Mouse (Mus musculus): ENCODE results near the gene Phldb1. TPM values are rescaled to one million over a fixed set of nuclear protein-coding genes. Genes with fewer than 3 reads are reported as not detected.
"Not testable (repeated sequence)": the region's sequence is repeated elsewhere in the genome, so short reads cannot be mapped to it uniquely, and the experiment has no call there.

Gene Phldb1
- total RNA-seq (2017), result 11.1 and 18.7 TPM in 2 replicates

GRCm38 (mm10) chr9:44734524-44735494, at the start of gene Phldb1:
Phldb1 (minus strand) TSS chr9:44735198.
- peak in 1 of 2 experiments; percentile 40; a peak in 2 of 4 replicates for ATAC-seq (replicated peaks in 1 of 2; ENCODE audit: insufficient read depth in 1 of 2, low FRiP score in 2 of 2, low TSS enrichment in 1 of 2, low read depth in 1 of 2, poor library complexity in 2 of 2, severe bottlenecking in 2 of 2)

DNA sequence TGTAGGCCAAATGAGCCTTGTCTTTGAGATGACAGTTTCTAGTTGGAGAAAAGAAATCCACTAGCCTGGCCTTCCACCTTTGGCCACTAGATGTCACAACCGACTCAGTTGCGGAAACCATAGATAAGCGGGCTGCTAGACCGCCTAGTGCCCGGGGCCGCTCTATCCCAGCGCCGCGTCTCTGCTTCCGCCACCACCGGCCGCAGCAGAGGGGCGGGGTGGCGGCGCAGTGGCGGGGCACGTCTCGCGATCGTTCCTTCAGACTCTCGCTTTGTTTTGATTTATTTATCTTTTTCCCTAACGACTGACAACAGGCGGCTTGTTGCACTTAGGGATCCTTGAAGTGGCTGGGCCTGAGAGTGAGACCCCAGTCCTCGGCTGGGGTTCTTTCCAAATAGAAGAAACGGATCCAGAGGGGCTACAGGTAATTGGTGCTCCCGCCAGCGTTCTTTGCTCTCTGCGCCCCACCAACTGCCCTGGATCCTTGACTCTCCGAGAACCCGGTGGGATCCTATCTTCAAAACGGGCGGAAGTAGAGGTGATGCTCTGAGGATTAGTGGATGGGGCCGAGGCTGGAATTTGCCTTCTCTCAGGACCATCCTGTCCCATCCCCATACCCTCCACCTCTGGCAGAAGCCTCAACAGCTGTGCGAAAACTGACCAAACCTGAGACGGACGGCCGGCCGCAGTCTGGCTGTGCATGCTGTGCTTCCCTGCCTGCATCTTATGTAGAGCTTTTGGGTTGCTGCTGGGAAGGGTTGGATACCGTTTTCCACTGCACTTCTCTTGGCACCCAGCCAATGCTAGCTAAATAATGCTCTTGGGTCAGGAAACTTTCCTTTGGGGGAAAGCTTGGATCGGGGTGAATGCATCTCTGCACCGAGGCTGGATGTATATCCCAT, 38.0 kb upstream of the Phldb1 start:
- ATAC-seq (replicated peaks in 1 of 2; ENCODE audit: insufficient read depth in 1 of 2, low FRiP score in 2 of 2, low TSS enrichment in 1 of 2, low read depth in 1 of 2, poor library complexity in 2 of 2, severe bottlenecking in 2 of 2), result peak; percentile 98 to 99

DNA sequence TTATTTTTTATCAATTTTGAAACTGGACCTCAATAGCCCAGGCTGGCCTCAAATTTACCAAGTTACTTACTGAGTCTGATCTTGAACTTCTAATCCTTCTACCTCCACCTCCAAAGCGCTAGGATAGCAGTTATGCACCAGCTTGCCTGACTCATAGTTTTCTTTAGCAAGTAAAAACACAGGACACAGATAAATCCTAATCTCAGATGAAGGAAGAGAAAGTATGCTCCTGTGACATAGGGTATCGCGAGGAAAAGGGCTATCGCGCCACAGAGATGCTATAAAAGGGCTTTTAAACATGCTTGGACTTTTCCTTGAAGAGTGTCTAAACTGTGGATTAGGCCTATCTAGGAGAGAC, 37.4 kb upstream of the Phldb1 start:
- ATAC-seq (replicated peaks in 1 of 2; ENCODE audit: insufficient read depth in 1 of 2, low FRiP score in 2 of 2, low TSS enrichment in 1 of 2, low read depth in 1 of 2, poor library complexity in 2 of 2, severe bottlenecking in 2 of 2), result no peak

DNA sequence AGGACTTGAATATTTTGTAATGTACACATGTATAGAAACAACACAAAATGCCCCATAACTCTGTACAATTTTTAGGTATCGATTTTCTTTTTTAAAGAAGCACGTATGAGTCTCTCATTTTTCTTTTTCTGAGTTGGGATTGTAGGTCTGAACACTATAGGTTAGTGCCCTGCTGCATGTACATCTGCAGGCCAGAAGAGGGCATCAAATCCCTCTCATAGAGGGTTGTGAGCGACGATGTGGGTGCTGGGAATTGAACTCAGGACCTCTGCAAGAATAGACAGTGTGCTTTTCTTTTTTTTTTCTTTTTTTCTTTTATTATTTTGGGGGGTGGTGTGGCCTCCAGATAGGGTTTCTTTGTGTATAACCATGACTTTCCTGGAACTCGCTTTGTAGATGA, 36.4 kb upstream of the Phldb1 start:
- ATAC-seq (replicated peaks in 1 of 2; ENCODE audit: insufficient read depth in 1 of 2, low FRiP score in 2 of 2, low TSS enrichment in 1 of 2, low read depth in 1 of 2, poor library complexity in 2 of 2, severe bottlenecking in 2 of 2), result no peak

DNA sequence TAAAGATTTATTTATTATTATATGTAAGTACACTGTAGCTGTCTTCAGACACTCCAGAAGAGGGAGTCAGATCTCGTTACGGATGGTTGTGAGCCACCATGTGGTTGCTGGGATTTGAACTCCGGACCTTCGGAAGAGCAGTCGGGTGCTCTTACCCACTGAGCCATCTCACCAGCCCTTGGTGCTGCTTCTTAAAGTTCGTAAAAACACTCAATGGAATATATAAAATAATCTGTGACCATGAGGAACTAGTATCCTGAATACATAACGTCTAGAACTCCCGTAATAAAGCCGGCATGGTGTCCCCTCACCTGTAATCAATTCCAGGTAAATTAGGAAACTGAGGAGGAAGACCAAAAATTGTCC, 33.0 kb upstream of the Phldb1 start:
- ATAC-seq (replicated peaks in 1 of 2; ENCODE audit: insufficient read depth in 1 of 2, low FRiP score in 2 of 2, low TSS enrichment in 1 of 2, low read depth in 1 of 2, poor library complexity in 2 of 2, severe bottlenecking in 2 of 2), result not testable (repeated sequence)

- peak; percentile 83 to 90 for ATAC-seq (replicated peaks in 1 of 2; ENCODE audit: insufficient read depth in 1 of 2, low FRiP score in 2 of 2, low TSS enrichment in 1 of 2, low read depth in 1 of 2, poor library complexity in 2 of 2, severe bottlenecking in 2 of 2)
These were observed 32.4 kb upstream of the Phldb1 start, which contains the start of the genes Arcn1 and Ift46 for GRCm38 (mm10) chr9:44767101-44768028. Arcn1 (minus strand) TSS chr9:44767845. Ift46 (plus strand) TSS chr9:44767908.

- ATAC-seq (replicated peaks in 1 of 2; ENCODE audit: insufficient read depth in 1 of 2, low FRiP score in 2 of 2, low TSS enrichment in 1 of 2, low read depth in 1 of 2, poor library complexity in 2 of 2, severe bottlenecking in 2 of 2), result no peak
These were observed 25.9 kb upstream of the Phldb1 start for GRCm38 (mm10) chr9:44760873-44761272.

DNA sequence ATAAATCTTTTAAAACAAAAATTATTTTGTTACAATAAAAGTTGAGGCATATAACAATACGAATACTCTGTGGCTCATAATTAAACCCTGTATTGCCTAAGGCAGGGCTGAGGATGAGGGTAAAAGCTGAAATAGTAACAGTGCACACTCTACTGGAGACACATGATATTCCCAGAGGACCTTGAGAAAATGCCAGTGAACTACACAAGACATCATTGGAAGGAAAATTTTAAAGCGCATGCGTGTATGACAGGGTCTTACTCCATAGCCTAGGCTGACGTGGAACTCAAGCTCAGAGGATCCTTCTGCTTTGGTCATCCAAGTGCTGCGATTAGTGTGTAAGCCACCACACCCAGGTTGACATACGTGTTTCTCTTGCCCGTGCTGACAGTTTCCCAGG, 13.5 kb upstream of the Phldb1 start:
- no peak for ATAC-seq (replicated peaks in 1 of 2; ENCODE audit: insufficient read depth in 1 of 2, low FRiP score in 2 of 2, low TSS enrichment in 1 of 2, low read depth in 1 of 2, poor library complexity in 2 of 2, severe bottlenecking in 2 of 2)

DNA sequence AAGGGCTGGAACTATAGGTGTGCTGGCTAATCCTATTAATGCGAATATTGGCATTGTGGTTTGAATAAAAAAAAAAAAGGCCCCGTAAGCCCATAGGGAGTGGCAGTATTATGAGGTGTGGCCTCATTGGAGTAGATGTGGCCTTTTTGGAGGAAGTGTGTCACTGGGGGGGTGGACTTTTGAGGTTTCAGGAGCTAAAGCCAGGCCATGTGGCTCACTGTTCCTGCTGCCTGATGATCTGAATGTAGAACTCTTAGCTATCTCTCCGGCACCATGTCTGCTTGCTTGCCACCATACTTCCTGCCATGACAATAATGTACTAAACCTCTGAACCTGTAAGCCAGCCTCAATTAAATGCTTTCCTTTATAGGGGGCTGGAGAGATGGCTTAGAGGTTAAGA, 12.3 kb upstream of the Phldb1 start:
- ATAC-seq (replicated peaks in 1 of 2; ENCODE audit: insufficient read depth in 1 of 2, low FRiP score in 2 of 2, low TSS enrichment in 1 of 2, low read depth in 1 of 2, poor library complexity in 2 of 2, severe bottlenecking in 2 of 2), result no peak

DNA sequence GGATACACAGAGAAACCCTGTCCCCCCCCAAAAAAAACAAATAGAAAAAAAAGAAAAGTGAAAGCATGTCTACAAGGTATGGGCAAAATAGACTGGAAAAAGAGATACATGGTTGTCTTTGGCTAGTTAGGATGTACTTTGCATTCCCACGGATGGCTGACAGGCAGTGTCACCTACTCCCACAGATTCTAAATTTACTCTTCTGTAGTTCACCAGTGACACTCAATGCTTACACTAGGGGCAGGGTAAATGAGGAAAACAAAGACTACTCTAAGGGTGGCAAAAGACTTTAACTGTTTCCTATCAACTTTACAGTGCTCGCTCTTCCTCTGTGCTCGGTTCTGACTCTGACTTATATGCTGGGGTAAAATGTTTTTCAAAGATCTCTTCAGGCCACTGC, 11.7 kb upstream of the Phldb1 start:
- ATAC-seq (replicated peaks in 1 of 2; ENCODE audit: insufficient read depth in 1 of 2, low FRiP score in 2 of 2, low TSS enrichment in 1 of 2, low read depth in 1 of 2, poor library complexity in 2 of 2, severe bottlenecking in 2 of 2), result no peak

DNA sequence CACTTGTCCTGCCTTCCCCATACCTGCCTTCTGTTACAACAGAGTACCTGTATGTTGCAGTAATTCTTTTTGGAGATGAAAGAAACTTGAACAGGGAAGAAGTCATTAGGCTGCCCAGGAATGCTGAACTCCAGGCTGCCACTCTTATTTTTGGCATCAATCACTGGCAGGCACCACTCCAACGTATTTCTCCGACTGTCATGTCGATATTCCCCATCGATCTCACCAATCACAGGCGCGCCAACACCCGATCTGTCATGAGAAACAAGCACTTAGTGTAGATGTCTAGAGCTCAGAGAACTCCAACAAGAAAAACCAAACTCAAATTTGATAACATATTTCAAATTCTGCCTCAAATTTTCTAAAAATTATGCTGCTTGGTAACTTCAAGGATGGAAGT, 10.4 kb upstream of the Phldb1 start:
- no peak for ATAC-seq (replicated peaks in 1 of 2; ENCODE audit: insufficient read depth in 1 of 2, low FRiP score in 2 of 2, low TSS enrichment in 1 of 2, low read depth in 1 of 2, poor library complexity in 2 of 2, severe bottlenecking in 2 of 2)

GRCm38 (mm10) chr9:44740663-44741192, 5.7 kb upstream of the Phldb1 start:
- ATAC-seq (replicated peaks in 1 of 2; ENCODE audit: insufficient read depth in 1 of 2, low FRiP score in 2 of 2, low TSS enrichment in 1 of 2, low read depth in 1 of 2, poor library complexity in 2 of 2, severe bottlenecking in 2 of 2), result no peak

DNA sequence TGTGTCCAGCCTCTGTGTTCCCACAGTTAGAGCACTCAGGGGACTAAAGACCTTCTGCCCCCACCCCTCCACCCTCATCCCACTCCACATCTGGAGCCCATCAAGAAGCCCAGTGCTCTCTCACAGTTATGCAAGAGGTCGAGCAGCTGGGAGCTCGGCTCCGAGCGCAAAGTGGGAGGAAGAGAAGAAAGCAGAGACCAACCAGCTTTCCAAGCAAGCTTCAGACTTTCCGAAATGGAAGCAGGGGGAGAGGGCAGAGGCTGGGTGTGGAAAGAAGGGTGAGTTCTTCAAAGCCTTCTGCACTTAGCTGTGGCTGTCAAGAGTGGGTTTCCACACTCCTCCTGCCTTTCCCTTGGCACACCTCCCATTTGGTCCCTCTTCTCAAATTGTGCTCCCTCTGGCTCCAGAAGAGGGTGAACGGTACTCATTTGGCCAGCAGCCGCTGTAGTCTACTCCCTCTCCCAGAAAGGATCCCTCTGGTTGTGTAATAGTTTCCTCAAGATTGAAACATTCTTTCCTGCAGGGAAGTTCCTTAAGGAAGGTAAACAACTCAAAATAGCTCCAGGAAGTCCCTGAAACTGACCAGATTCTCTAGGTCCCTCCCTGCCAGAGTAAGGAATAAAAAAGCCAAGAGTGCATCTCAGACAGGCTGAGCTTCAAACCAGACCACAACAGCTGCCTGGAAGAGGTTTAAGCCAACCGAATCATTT, 2.4 kb upstream of the Phldb1 start:
- ATAC-seq (replicated peaks in 1 of 2; ENCODE audit: insufficient read depth in 1 of 2, low FRiP score in 2 of 2, low TSS enrichment in 1 of 2, low read depth in 1 of 2, poor library complexity in 2 of 2, severe bottlenecking in 2 of 2), result no peak

GRCm38 (mm10) chr9:44736301-44736700, 1.3 kb upstream of the Phldb1 start:
- no peak for ATAC-seq (replicated peaks in 1 of 2; ENCODE audit: insufficient read depth in 1 of 2, low FRiP score in 2 of 2, low TSS enrichment in 1 of 2, low read depth in 1 of 2, poor library complexity in 2 of 2, severe bottlenecking in 2 of 2)

DNA sequence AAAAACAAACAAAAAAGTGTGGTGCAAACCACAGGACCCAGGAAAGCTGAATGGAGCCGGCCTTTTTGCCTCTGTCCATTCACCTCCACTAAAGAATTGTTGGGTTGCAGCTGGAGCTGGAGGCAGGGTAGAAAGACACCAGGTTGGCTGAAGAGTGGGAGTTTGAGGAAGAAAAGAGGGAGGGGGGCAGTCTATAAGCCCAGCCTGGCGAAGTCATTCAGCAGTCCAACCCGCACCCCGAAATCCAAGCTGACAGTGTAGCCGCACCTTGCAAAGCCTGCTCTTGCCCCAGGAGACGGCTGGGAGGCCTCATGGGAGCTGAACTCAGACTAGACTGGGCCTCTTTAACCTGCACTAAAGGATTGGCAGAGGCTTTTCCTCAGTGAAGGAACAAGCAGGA, 888 bp upstream of the Phldb1 start:
- ATAC-seq (replicated peaks in 1 of 2; ENCODE audit: insufficient read depth in 1 of 2, low FRiP score in 2 of 2, low TSS enrichment in 1 of 2, low read depth in 1 of 2, poor library complexity in 2 of 2, severe bottlenecking in 2 of 2), result no peak

Measured in hematopoietic stem cell, adult 5-6 weeks (primary cell).